Mouse (Mus musculus): ENCODE results near the gene Olfr851. TPM values are rescaled to one million over a fixed set of nuclear protein-coding genes. Genes with fewer than 3 reads are reported as not detected.

Olfr851 gene
- polyA plus RNA-seq (2015; fragmentation: Illumina TruSeq; extraction: RNeasy Lipid Tissue Mini Kit (QIAGEN cat#74804); ENCODE audit: insufficient read depth, low replicate concordance): not detected

DNA sequence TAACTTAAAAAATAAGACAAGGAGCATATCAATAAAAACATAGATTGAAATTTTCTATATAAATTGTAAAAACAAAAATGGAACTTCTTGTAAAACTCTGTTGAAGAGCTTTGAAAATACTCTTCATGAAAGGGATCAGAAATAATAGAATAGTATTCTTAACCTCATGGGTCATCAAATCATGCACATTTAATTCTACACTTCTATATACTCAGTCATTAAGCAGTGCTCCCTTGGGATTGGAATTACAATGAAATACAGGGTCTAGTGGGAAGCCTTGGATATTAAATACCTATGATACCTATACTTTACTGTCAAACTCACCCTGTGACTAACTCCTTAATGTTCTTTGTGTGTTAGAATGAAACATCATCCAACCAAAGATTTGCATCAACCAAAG is at the start of gene Olfr851:
TSS of gene Olfr851 (plus strand) at position 301 of the 400 bp plus-strand sequence.

DNA sequence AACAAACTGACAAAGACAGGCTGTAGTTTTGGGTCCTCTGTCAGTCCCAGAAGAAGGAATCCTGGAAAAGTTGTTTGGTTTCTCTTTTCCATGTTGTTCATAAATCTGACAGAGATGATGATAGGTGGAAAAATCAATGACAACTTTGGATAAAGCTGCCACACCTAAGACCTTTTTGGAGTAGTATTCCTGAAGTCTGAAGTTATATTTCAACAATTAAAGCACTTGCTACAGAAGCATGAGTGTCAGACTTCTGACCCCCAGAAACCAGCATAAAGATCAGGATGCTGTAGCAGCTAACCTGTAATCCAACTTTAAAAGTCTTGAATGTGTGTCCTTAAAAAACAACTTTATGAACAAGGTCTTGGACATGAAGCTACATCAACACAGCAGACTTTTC is 14.9 kb upstream of the Olfr851 start, which contains the start of gene Olfr850:
TSS of gene Olfr850 (minus strand) at position 101 of the 400 bp plus-strand sequence.

DNA sequence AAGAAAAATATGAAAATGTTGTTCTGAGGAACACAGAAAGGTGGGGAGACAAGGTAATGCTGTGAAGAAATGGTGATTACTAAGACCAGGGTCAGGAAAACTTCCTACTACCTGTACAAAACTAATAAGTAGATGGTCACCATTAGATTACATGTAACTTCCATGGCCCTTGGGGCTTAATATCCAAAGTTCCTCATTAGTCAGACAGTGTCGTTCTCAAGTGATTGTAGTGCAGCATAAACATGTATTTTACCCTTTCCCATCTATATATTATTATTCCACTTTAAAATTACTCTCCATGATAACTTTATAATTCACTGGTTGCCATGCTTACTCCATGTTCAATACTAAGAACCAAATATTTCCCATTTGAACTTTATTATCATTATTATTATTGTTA is 47.9 kb downstream of the Olfr851 start, which contains the start of gene Olfr853:
TSS of gene Olfr853 (minus strand) at position 101 of the 400 bp plus-strand sequence.

Other genes starting within 250 kb of the Olfr851 start
- gene Olfr843, start 241.3 kb upstream of the Olfr851 start, polyA plus RNA-seq (2015; fragmentation: Illumina TruSeq; extraction: RNeasy Lipid Tissue Mini Kit (QIAGEN cat#74804); ENCODE audit: insufficient read depth, low replicate concordance): not detected
- not detected for gene Olfr844, start 176.9 kb upstream of the Olfr851 start, polyA plus RNA-seq (2015; fragmentation: Illumina TruSeq; extraction: RNeasy Lipid Tissue Mini Kit (QIAGEN cat#74804); ENCODE audit: insufficient read depth, low replicate concordance)
- gene Olfr845, start 156.8 kb upstream of the Olfr851 start, polyA plus RNA-seq (2015; fragmentation: Illumina TruSeq; extraction: RNeasy Lipid Tissue Mini Kit (QIAGEN cat#74804); ENCODE audit: insufficient read depth, low replicate concordance): not detected
- gene Olfr846, start 129.3 kb upstream of the Olfr851 start, polyA plus RNA-seq (2015; fragmentation: Illumina TruSeq; extraction: RNeasy Lipid Tissue Mini Kit (QIAGEN cat#74804); ENCODE audit: insufficient read depth, low replicate concordance): not detected
- gene Olfr847, start 114.6 kb upstream of the Olfr851 start, polyA plus RNA-seq (2015; fragmentation: Illumina TruSeq; extraction: RNeasy Lipid Tissue Mini Kit (QIAGEN cat#74804); ENCODE audit: insufficient read depth, low replicate concordance): not detected
- gene Olfr849, start 53.0 kb upstream of the Olfr851 start, polyA plus RNA-seq (2015; fragmentation: Illumina TruSeq; extraction: RNeasy Lipid Tissue Mini Kit (QIAGEN cat#74804); ENCODE audit: insufficient read depth, low replicate concordance): not detected
- gene Olfr850, start 15.0 kb upstream of the Olfr851 start, polyA plus RNA-seq (2015; fragmentation: Illumina TruSeq; extraction: RNeasy Lipid Tissue Mini Kit (QIAGEN cat#74804); ENCODE audit: insufficient read depth, low replicate concordance): not detected
- gene Olfr853, start 47.8 kb downstream of the Olfr851 start, polyA plus RNA-seq (2015; fragmentation: Illumina TruSeq; extraction: RNeasy Lipid Tissue Mini Kit (QIAGEN cat#74804); ENCODE audit: insufficient read depth, low replicate concordance): not detected
- not detected for gene Olfr854, start 74.1 kb downstream of the Olfr851 start, polyA plus RNA-seq (2015; fragmentation: Illumina TruSeq; extraction: RNeasy Lipid Tissue Mini Kit (QIAGEN cat#74804); ENCODE audit: insufficient read depth, low replicate concordance)
- gene Olfr855, start 89.3 kb downstream of the Olfr851 start, polyA plus RNA-seq (2015; fragmentation: Illumina TruSeq; extraction: RNeasy Lipid Tissue Mini Kit (QIAGEN cat#74804); ENCODE audit: insufficient read depth, low replicate concordance): not detected
- gene Zfp317, start 128.8 kb downstream of the Olfr851 start, polyA plus RNA-seq (2015; fragmentation: Illumina TruSeq; extraction: RNeasy Lipid Tissue Mini Kit (QIAGEN cat#74804); ENCODE audit: insufficient read depth, low replicate concordance): 51.6 TPM
- not detected for gene Olfr857, start 216.1 kb downstream of the Olfr851 start, polyA plus RNA-seq (2015; fragmentation: Illumina TruSeq; extraction: RNeasy Lipid Tissue Mini Kit (QIAGEN cat#74804); ENCODE audit: insufficient read depth, low replicate concordance)